Mouse (Mus musculus): Measurements from ENCODE around the gene Ptpn12.

Ptpn12 gene

GRCm38 (mm10) chr5:21055820-21056531, at the start of gene Ptpn12:
TSS of gene Ptpn12 (minus strand) at chr5:21055911.
- DNase-seq (ENCODE audit: extremely low read depth, low read depth, low spot score), result no peak

DNA sequence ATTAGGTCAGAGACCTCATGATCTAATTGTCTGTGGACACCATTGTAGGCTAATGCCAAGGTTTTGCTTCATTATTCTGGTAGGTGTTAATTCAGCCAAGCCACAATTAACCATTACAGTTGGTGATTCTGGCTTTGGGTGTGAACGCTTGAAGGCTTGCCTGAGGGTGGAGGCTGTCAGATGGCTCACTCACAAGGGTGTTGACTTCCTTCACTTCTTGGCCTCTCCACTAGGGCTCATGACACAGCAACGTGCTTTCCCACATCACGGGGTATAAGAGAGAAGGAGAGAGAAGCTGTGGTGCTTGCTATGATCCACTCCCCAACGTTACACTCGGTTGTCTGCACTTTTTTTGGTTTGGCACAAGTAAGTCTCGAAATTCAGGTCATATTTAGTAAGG, 35.5 kb upstream of the Ptpn12 start:
- no peak for DNase-seq (ENCODE audit: extremely low read depth, low read depth, low spot score)

DNA sequence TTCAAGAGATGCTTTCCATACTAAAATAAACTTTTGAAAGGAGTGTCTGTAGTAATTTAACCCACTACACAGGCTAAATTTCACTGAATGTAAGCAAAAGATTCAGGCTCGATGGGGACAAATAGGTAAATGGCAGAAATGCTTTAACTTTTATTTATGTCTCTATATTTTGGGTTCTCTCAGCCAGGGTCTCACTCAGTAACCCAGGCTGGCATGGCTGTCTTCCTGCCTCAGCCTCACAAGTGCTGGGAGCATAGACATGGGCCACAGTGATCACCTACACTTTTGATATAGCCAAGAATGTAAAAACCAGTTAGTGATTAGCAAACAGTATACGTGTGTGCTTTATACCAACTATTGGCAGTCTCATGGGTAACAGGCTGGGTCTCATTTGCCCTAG, 1.5 kb upstream of the Ptpn12 start:
- no peak for DNase-seq (ENCODE audit: extremely low read depth, low read depth, low spot score)

- DNase-seq (ENCODE audit: extremely low read depth, low read depth, low spot score), result no peak
Measured at GRCm38 (mm10) chr5:21056595-21056994, 884 bp upstream of the Ptpn12 start.

DNA sequence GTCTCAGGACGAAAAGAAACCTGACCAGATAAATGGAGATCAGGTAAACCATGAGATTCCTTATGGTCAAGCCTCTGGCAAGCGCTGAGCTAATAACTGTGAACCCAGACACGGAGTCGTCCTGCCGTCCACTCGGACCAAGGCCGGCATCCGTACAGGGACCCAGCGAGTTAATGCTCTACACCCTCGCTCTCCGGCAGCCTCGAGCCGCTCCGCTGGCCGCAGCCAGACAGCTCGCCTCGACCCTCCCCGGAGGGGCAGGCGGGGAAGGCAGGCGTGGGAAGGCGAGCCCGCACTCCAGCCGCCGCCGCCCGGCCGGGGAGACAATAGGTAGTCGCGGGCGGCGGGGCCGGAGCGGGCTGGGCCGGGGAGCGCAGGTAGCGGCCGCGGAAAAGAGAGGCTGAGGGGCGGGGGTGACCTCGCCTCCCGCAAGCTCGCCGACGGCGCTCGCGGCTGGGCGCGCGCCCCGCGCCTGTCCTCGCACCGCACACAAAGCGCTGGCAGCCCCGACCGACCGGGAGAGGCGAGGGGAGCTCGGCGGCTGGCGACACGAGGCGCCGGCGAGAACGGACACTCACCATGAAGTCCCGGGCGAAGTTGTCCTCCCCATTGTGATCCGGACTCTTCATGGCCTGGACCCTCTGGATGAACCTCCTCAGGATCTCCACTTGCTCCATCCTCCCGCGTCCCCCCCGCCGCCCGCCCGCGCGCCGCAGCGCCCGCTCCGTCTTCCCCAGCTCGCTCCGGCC, 466 bp downstream of the Ptpn12 start:
- DNase-seq (ENCODE audit: extremely low read depth, low read depth, low spot score), result no peak

- peak; percentile 47 for DNase-seq (ENCODE audit: extremely low read depth, low read depth, low spot score)
Measured at GRCm38 (mm10) chr5:21054472-21055070, 1.1 kb downstream of the Ptpn12 start.

DNA sequence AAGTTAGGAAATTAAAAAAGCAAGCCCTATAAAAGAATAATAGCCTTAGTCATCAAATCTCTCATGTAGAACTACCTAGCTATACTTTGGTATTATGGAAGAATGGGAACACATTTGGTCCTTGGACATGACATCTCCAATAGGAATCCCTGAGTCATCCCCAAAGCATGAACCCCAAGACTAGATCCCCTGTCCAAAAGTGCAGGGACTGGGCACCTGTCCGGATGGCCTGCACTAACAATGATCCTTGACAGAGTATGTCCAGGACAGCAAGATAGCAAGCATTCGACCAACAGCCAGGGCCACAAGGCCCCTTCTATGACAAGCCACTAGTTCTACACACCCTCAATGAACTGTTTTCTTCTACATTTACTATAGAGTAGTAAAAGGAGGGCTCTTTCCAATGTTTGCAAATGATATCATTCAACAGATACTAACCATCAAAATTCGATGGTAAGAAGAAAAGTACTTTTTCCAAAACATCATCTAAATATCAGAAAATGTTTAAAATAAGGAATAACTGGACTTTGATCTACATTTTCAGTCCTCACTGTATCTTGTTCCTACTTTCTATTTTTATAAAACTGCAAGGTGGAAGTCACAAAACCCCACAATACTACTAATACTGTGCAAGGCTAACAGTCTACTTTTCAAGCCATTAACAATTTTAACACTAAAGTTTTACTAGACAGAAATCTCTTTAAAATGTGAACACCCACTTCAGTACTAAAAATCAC, 2.0 kb downstream of the Ptpn12 start:
- no peak for DNase-seq (ENCODE audit: extremely low read depth, low read depth, low spot score)

GRCm38 (mm10) chr5:21052521-21052920, 3.2 kb downstream of the Ptpn12 start:
- DNase-seq (ENCODE audit: extremely low read depth, low read depth, low spot score), result no peak

DNA sequence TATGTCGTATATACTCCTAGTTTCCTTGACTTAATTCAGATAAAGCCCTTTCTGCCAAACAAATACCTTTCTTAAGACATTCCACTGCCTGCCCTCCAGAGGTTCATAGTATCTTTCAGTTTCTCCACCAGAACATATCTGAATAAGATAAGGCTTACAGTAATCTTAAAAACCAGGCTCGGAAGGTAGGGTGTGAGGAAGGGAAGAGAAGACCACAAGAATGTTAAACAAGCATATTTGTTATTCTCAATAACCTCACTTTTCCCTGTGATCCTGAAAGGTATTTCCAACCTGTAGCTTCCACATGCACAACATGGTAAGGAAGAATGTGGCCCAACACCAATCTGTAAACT, 5.0 kb downstream of the Ptpn12 start:
- no peak for DNase-seq (ENCODE audit: extremely low read depth, low read depth, low spot score)

DNA sequence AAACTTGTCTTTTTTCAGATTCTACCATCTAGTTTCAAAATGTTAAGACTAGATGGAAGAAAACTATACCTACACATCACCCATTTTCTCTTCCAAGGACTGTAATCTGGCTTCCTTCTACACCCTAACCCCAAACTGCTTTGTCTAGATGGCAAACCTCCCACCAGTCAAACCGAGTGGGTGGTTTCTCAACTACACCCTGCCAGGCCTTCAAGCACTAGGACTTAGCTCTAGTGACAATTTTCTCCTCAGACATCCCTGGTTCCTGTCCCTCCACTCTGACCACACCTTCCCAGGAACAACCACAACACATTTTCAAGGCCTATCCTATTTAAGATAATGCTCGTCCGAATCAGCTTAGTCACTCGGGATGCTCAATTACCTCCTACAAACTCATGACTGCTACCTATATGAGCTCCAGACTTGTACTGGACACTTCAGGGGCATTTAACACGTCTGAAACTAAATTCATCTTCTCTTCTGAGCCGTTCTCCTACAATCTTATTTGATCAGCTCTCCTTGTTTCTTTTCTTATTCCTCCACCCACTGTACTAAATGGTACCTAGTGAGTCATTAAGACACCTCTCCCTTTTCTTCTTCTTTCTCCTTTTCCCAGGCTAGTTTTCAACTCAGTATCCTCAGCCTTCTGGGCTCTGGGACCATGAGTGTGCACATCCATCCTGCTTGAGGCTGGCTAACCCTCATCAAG, 5.5 kb downstream of the Ptpn12 start:
- no peak for DNase-seq (ENCODE audit: extremely low read depth, low read depth, low spot score)

GRCm38 (mm10) chr5:21049006-21049405, 6.7 kb downstream of the Ptpn12 start:
- no peak for DNase-seq (ENCODE audit: extremely low read depth, low read depth, low spot score)

- no peak for DNase-seq (ENCODE audit: extremely low read depth, low read depth, low spot score)
Measured at GRCm38 (mm10) chr5:21047114-21047513, 8.6 kb downstream of the Ptpn12 start.

DNA sequence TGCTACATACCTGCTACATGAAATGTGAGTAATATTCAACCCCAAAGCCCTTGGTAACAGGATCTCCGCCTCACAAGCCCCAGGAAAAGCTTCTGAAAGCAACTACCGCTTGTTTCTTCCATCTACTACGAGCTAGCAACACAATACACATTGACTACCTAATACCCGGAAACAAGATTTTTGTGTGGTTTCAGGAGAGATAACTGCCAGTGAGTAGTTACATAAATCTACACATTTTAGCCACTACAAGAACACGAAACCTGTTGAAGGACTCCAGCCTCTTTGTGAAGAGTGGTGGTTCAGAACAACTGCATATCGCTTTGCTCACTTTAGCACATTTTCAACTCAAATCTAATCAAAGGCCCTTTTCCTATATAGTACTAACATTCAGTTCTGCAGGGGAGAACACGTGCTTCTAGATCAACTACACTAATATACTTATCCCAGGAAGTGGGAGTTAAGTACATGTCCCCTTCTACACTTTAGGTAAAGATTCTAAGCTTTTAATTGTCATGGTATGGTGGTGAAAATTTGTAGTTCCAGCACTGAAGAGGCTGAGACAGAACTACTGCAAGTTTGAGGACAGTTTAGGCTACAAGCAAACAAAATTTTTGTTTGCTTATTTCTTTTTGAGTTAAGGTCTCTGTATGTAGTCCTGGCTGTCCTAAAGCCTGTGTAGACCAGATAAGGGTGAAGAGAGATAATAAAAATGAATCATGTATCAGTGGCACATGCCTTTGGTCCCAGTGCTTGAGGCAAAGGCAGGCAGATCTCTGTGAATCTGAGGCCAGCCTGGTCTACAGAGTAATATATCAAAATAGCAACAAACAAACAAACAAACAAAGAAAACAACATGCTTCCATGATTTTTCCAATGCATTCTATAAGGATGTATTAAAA, 9.3 kb downstream of the Ptpn12 start:
- DNase-seq (ENCODE audit: extremely low read depth, low read depth, low spot score), result no peak

DNA sequence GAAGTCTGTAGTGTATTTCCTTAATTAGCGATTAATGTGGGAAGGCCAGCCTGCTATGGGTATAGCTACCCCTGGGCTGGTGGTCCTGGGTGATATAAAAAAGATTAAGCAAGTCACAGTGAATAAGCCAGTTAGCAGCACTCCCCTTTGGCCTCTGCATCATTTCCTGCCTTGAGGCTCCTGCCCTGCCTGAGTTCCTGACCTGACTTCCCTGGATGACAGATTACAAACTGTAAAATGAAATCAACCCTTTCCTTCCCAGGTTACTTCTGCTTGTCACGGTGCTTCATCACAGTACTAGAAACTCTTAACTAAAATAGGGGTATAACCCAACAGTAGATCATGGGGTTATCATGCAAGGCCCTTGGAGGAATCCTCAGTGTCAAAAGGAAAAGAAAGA, 10.2 kb downstream of the Ptpn12 start:
- DNase-seq (ENCODE audit: extremely low read depth, low read depth, low spot score), result no peak

DNA sequence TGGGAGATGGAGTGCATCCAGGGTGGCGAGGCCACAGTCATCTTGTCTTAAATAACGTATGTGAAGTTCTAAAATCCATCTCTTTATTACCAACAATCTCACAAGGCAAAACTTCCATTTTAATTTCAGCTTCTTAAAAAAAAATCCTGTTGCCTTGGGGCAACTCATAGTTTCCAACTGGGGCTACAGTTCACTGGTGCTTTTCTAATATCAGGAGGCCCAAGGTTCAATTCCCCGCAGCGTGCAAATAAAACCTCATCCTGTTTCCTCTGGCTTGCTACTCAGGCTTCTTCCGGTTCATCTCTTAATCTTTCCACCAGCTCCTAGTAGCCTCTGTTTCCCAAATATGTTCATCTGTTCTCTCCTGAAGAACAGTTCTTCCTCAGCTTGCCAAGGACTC, 17.6 kb downstream of the Ptpn12 start:
- no peak for DNase-seq (ENCODE audit: extremely low read depth, low read depth, low spot score)

- no peak for DNase-seq (ENCODE audit: extremely low read depth, low read depth, low spot score)
Measured at GRCm38 (mm10) chr5:21035689-21036480, 19.8 kb downstream of the Ptpn12 start.

GRCm38 (mm10) chr5:21034388-21034966, 21.2 kb downstream of the Ptpn12 start:
- no peak for DNase-seq (ENCODE audit: extremely low read depth, low read depth, low spot score)

GRCm38 (mm10) chr5:21033382-21034056, 22.2 kb downstream of the Ptpn12 start:
- peak; percentile 69 for DNase-seq (ENCODE audit: extremely low read depth, low read depth, low spot score)
